Mouse (Mus musculus): ENCODE measurements around the gene Olfr1338. TPM values are rescaled to one million over a fixed set of nuclear protein-coding genes. Genes with fewer than 3 reads are reported as not detected.

Gene Olfr1338
- polyA plus RNA-seq, 1 experiment, result not detected

DNA sequence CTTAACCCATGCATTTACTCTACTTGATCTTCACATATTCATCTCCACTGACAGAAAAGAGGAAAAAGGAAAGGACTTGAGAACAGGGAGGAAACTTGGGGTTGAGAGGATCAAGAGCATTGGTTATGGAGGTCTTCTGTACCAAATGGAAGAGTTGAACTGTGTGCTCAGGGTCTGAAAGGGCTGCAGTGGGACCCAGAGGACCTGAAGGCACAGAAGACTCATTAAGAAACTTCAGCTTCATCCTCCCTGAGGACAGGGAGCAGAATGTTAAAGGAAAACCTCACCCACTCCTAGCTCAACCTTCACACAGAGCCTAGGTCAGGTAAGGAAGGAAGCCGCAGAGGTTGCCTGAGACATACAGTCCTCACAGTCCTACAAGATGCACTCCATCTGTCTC, 26.7 kb downstream of the Olfr1338 start, which contains the start of gene Olfr1339:
Olfr1339 (plus strand) TSS at position 301 of the 400 bp plus-strand sequence.
- Histone ChIP-seq H3K27me3 (ENCODE audit: control insufficient read depth, insufficient read depth, low read length, poor library complexity, severe bottlenecking) (no peaks in the 10 kb centered on the region), H3K9me3 (replicated peaks; ENCODE audit: control insufficient read depth, insufficient read depth, low read length, poor library complexity, severe bottlenecking) (no peaks in the 10 kb centered on the region), H3K4me1 (ENCODE audit: control insufficient read depth, insufficient read depth, low read length) (no peaks in the 10 kb centered on the region), H3K4me3 (ENCODE audit: low read depth, low read length) (no peak within 1 kb of the TSS), H3K9ac (ENCODE audit: low read depth, poor library complexity, severe bottlenecking) (no peak within 1 kb of the TSS), H3K27ac (ENCODE audit: insufficient read depth, low read length) (no peak within 1 kb of the TSS), H3K36me3 (ENCODE audit: control insufficient read depth, insufficient read depth, low read length, poor library complexity, severe bottlenecking) (no peaks in the 10 kb centered on the region)
- no peak for TF ChIP-seq EP300 (IDR thresholded peaks at IDR 0.05; ENCODE audit: insufficient read depth, low read depth, low read length)
- no peak for TF ChIP-seq CTCF (IDR thresholded peaks at IDR 0.05; ENCODE audit: low read depth, low read length)
- no peak for TF ChIP-seq POLR2A (IDR thresholded peaks at IDR 0.05; ENCODE audit: insufficient read depth, low read length)

DNA sequence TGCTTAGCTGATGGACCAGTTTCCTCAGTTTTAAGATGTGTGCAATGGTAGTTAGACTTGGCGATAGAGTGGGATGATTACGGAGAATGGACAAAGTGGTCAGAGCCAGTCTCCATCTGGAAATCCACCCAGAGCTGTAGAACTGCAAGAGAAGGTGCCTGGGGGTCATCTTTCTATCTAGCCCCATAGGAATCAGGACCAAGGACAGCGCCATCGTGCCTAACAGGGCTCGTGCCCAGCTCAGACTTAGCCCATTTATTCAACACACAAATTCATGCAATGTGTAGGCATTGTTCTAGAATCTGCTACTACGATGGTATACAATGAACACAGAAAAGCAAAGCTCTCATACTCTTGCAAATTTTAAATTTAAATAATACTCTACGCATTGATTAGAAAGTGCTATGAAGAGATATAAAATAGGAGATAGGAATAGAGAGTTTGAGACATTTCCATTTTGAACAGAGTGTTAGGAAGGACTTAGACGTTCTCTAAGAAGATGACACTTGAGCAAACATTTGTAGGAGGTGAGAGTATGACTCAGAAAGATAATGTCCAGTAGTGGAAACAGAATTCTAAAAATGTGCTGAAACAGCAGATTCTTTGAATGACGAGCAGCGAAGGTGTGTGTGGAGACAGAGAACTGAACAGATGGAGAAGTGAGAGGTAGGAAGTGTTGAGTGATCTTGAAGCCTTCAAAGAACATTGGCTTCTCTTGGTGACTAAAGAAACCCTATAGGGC, 36.6 kb downstream of the Olfr1338 start:
- H3K27me3 ChIP-seq (ENCODE audit: control insufficient read depth, insufficient read depth, low read length, poor library complexity, severe bottlenecking), result no peaks in the 10 kb centered on the region
- no peak overlapping the region for H3K27ac ChIP-seq (ENCODE audit: insufficient read depth, low read length)
- H3K9me3 ChIP-seq (replicated peaks; ENCODE audit: control insufficient read depth, insufficient read depth, low read length, poor library complexity, severe bottlenecking), result no peaks in the 10 kb centered on the region
- H3K36me3 ChIP-seq (ENCODE audit: control insufficient read depth, insufficient read depth, low read length, poor library complexity, severe bottlenecking), result no peaks in the 10 kb centered on the region
- H3K4me1 ChIP-seq (ENCODE audit: control insufficient read depth, insufficient read depth, low read length), result no peaks in the 10 kb centered on the region
- no peak overlapping the region for H3K4me3 ChIP-seq (ENCODE audit: low read depth, low read length)
- TF ChIP-seq CTCF (IDR thresholded peaks at IDR 0.05; ENCODE audit: low read depth, low read length) (no peak), EP300 (IDR thresholded peaks at IDR 0.05; ENCODE audit: insufficient read depth, low read depth, low read length) (no peak), POLR2A (IDR thresholded peaks at IDR 0.05; ENCODE audit: insufficient read depth, low read length) (no peak)
- H3K9ac ChIP-seq (ENCODE audit: low read depth, poor library complexity, severe bottlenecking), result no peak overlapping the region

DNA sequence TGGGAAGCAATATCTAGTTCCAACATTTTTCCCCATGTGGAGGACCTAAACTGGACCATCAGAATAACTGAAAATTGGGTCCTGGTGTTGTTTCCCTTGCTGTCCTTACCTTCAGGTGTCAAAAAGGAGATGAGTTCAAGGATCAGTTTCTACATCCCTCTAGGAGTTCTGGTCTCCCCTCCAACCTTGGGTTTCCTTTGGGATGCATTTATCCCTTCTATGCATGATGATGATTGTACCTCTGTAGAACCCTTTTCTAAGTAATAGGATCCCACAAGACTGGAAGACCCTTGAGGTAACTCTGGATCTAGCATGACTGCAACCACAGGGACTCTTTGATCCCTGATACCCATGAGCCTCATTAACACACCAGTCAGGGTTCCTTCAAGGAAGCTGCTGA, 38.7 kb downstream of the Olfr1338 start, which contains the start of gene Olfr1340:
Olfr1340 (plus strand) TSS at position 301 of the 400 bp plus-strand sequence.
- Histone ChIP-seq H3K27me3 (ENCODE audit: control insufficient read depth, insufficient read depth, low read length, poor library complexity, severe bottlenecking) (no peaks in the 10 kb centered on the region), H3K9ac (ENCODE audit: low read depth, poor library complexity, severe bottlenecking) (no peak within 1 kb of the TSS), H3K27ac (ENCODE audit: insufficient read depth, low read length) (no peak within 1 kb of the TSS), H3K4me1 (ENCODE audit: control insufficient read depth, insufficient read depth, low read length) (no peaks in the 10 kb centered on the region), H3K4me3 (ENCODE audit: low read depth, low read length) (no peak within 1 kb of the TSS), H3K9me3 (replicated peaks; ENCODE audit: control insufficient read depth, insufficient read depth, low read length, poor library complexity, severe bottlenecking) (no peaks in the 10 kb centered on the region), H3K36me3 (ENCODE audit: control insufficient read depth, insufficient read depth, low read length, poor library complexity, severe bottlenecking) (no peaks in the 10 kb centered on the region)
- TF ChIP-seq EP300 (IDR thresholded peaks at IDR 0.05; ENCODE audit: insufficient read depth, low read depth, low read length) (no peak), POLR2A (IDR thresholded peaks at IDR 0.05; ENCODE audit: insufficient read depth, low read length) (no peak), CTCF (IDR thresholded peaks at IDR 0.05; ENCODE audit: low read depth, low read length) (no peak)

DNA sequence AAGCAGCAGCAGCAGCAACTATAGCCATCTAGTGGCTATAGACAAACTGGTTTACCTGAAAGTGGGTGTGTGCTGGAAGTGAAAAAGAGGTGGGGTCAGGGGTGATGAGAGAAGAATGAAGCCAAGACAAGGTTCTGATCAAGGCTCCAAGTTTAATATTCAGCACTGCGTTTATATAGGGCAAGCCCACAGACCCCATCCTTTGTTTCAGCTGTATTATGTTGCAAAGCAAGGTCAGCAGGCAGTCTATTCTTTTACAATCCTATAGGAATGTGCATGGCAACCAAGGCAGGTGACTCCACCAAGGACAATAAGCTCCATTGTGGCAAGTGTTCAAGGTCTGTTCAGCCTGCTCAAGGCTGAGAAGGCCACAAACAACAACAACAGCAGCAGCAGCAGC, 46.9 kb downstream of the Olfr1338 start:
- Histone ChIP-seq H3K36me3 (ENCODE audit: control insufficient read depth, insufficient read depth, low read length, poor library complexity, severe bottlenecking) (no peaks in the 10 kb centered on the region), H3K4me3 (ENCODE audit: low read depth, low read length) (no peak overlapping the region), H3K9me3 (replicated peaks; ENCODE audit: control insufficient read depth, insufficient read depth, low read length, poor library complexity, severe bottlenecking) (0 out of 2 replicates have a peak, but pooled peaks cover 2% of the 10 kb centered on the region), H3K27ac (ENCODE audit: insufficient read depth, low read length) (peak overlapping the region; percentile 79), H3K27me3 (ENCODE audit: control insufficient read depth, insufficient read depth, low read length, poor library complexity, severe bottlenecking) (no peaks in the 10 kb centered on the region), H3K4me1 (ENCODE audit: control insufficient read depth, insufficient read depth, low read length) (no peaks in the 10 kb centered on the region), H3K9ac (ENCODE audit: low read depth, poor library complexity, severe bottlenecking) (no peak overlapping the region)
- TF ChIP-seq CTCF (IDR thresholded peaks at IDR 0.05; ENCODE audit: low read depth, low read length) (no peak), EP300 (IDR thresholded peaks at IDR 0.05; ENCODE audit: insufficient read depth, low read depth, low read length) (peak; percentile 83), POLR2A (IDR thresholded peaks at IDR 0.05; ENCODE audit: insufficient read depth, low read length) (no peak)

DNA sequence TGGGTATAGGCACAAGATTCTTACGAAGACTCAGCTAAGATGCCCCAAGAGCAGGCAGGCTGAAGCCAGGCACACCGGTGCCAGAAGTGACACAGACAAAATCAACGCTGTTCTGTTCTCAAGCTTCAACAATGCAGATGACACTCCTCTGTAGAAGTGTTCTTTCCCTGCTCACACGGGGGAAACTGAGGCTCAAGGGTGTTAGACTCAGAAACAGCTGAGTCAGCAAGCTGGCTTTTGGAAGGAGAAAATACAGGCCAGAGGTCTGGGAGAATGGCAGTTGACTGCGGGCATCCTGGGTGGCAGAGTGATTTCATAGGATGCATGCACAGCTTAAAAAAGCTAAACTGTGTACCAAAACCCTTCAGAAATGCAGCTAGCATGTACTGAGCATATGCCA, 50.5 kb downstream of the Olfr1338 start:
- Histone ChIP-seq H3K4me3 (ENCODE audit: low read depth, low read length) (no peak overlapping the region), H3K9ac (ENCODE audit: low read depth, poor library complexity, severe bottlenecking) (no peak overlapping the region), H3K4me1 (ENCODE audit: control insufficient read depth, insufficient read depth, low read length) (no peaks in the 10 kb centered on the region), H3K36me3 (ENCODE audit: control insufficient read depth, insufficient read depth, low read length, poor library complexity, severe bottlenecking) (no peaks in the 10 kb centered on the region), H3K27ac (ENCODE audit: insufficient read depth, low read length) (no peak overlapping the region), H3K9me3 (replicated peaks; ENCODE audit: control insufficient read depth, insufficient read depth, low read length, poor library complexity, severe bottlenecking) (0 out of 2 replicates have a peak, but pooled peaks cover 2% of the 10 kb centered on the region), H3K27me3 (ENCODE audit: control insufficient read depth, insufficient read depth, low read length, poor library complexity, severe bottlenecking) (no peaks in the 10 kb centered on the region)
- TF ChIP-seq EP300 (IDR thresholded peaks at IDR 0.05; ENCODE audit: insufficient read depth, low read depth, low read length), result no peak
- TF ChIP-seq POLR2A (IDR thresholded peaks at IDR 0.05; ENCODE audit: insufficient read depth, low read length), result no peak
- no peak for TF ChIP-seq CTCF (IDR thresholded peaks at IDR 0.05; ENCODE audit: low read depth, low read length)

DNA sequence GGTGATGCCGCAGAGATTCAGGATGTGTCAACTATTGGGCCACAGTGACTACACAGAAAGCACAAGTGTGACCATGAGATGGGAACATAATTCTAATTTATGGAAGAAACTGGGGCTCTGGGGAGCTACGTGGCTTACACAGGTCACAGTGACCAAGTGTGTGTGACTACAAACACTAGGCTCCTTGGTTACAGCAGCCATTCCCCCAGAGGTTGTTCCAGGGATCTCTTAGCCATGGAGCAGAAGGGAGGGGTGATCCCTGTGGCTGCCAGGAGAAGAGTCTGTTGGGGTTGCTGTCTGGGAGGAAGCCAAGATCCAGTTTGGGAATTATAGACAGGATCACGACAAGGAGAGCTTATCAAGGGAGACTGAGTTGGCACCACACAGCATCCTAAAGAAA, 55.3 kb downstream of the Olfr1338 start, which contains the start of gene Olfr1341:
Olfr1341 (plus strand) TSS at position 301 of the 400 bp plus-strand sequence.
- no peaks in the 10 kb centered on the region for H3K9me3 ChIP-seq (replicated peaks; ENCODE audit: control insufficient read depth, insufficient read depth, low read length, poor library complexity, severe bottlenecking)
- no peaks in the 10 kb centered on the region for H3K4me1 ChIP-seq (ENCODE audit: control insufficient read depth, insufficient read depth, low read length)
- H3K9ac ChIP-seq (ENCODE audit: low read depth, poor library complexity, severe bottlenecking), result no peak within 1 kb of the TSS
- no peaks in the 10 kb centered on the region for H3K36me3 ChIP-seq (ENCODE audit: control insufficient read depth, insufficient read depth, low read length, poor library complexity, severe bottlenecking)
- no peak within 1 kb of the TSS for H3K27ac ChIP-seq (ENCODE audit: insufficient read depth, low read length)
- no peak within 1 kb of the TSS for H3K4me3 ChIP-seq (ENCODE audit: low read depth, low read length)
- no peak for TF ChIP-seq EP300 (IDR thresholded peaks at IDR 0.05; ENCODE audit: insufficient read depth, low read depth, low read length)
- no peak for TF ChIP-seq CTCF (IDR thresholded peaks at IDR 0.05; ENCODE audit: low read depth, low read length)
- no peak for TF ChIP-seq POLR2A (IDR thresholded peaks at IDR 0.05; ENCODE audit: insufficient read depth, low read length)
- no peaks in the 10 kb centered on the region for H3K27me3 ChIP-seq (ENCODE audit: control insufficient read depth, insufficient read depth, low read length, poor library complexity, severe bottlenecking)

Other genes with a start within 250 kb of the Olfr1338 start
- gene 2610528J11Rik, start 231.7 kb downstream of the Olfr1338 start, polyA plus RNA-seq (2011; ENCODE audit: insufficient read depth, insufficient read length, low read depth, missing spikeins), result 19.5 and 20.0 TPM in 2 replicates
- gene Tmem125, start 214.7 kb downstream of the Olfr1338 start, polyA plus RNA-seq (2011; ENCODE audit: insufficient read depth, insufficient read length, low read depth, missing spikeins), result 9.7 and 11.9 TPM in 2 replicates
- gene Cfap57, start 138.0 kb downstream of the Olfr1338 start, polyA plus RNA-seq (2011; ENCODE audit: insufficient read depth, insufficient read length, low read depth, missing spikeins), result not detected in 2 replicates
- gene Ebna1bp2, start 137.9 kb downstream of the Olfr1338 start, polyA plus RNA-seq (2011; ENCODE audit: insufficient read depth, insufficient read length, low read depth, missing spikeins), result 126 and 137 TPM in 2 replicates
- gene Olfr62, start 99.8 kb downstream of the Olfr1338 start, polyA plus RNA-seq (2011; ENCODE audit: insufficient read depth, insufficient read length, low read depth, missing spikeins), result not detected in 2 replicates
- 0.27 and 0.40 TPM in 2 replicates for gene Olfr1342, start 66.0 kb downstream of the Olfr1338 start, polyA plus RNA-seq (2011; ENCODE audit: insufficient read depth, insufficient read length, low read depth, missing spikeins)
- gene Olfr1341, start 55.2 kb downstream of the Olfr1338 start, polyA plus RNA-seq (2011; ENCODE audit: insufficient read depth, insufficient read length, low read depth, missing spikeins), result not detected in 2 replicates
- gene Olfr1340, start 38.6 kb downstream of the Olfr1338 start, polyA plus RNA-seq (2011; ENCODE audit: insufficient read depth, insufficient read length, low read depth, missing spikeins), result not detected in 2 replicates
- not detected in 2 replicates for gene Olfr1339, start 26.6 kb downstream of the Olfr1338 start, polyA plus RNA-seq (2011; ENCODE audit: insufficient read depth, insufficient read length, low read depth, missing spikeins)
- not detected in 2 replicates for gene Olfr1337, start 23.8 kb upstream of the Olfr1338 start, polyA plus RNA-seq (2011; ENCODE audit: insufficient read depth, insufficient read length, low read depth, missing spikeins)
- gene Olfr1335, start 51.2 kb upstream of the Olfr1338 start, polyA plus RNA-seq (2011; ENCODE audit: insufficient read depth, insufficient read length, low read depth, missing spikeins), result not detected in 2 replicates
- not detected in 2 replicates for gene Olfr1333, start 77.5 kb upstream of the Olfr1338 start, polyA plus RNA-seq (2011; ENCODE audit: insufficient read depth, insufficient read length, low read depth, missing spikeins)
- gene Olfr1331, start 105.9 kb upstream of the Olfr1338 start, polyA plus RNA-seq (2011; ENCODE audit: insufficient read depth, insufficient read length, low read depth, missing spikeins), result not detected in 2 replicates
- gene Olfr1330, start 129.9 kb upstream of the Olfr1338 start, polyA plus RNA-seq (2011; ENCODE audit: insufficient read depth, insufficient read length, low read depth, missing spikeins), result 0.24 TPM in 1 of 2 replicates, not detected in the other
- gene Olfr1329, start 158.7 kb upstream of the Olfr1338 start, polyA plus RNA-seq (2011; ENCODE audit: insufficient read depth, insufficient read length, low read depth, missing spikeins), result not detected in 2 replicates
- gene Olfr1328, start 179.9 kb upstream of the Olfr1338 start, polyA plus RNA-seq (2011; ENCODE audit: insufficient read depth, insufficient read length, low read depth, missing spikeins), result not detected in 2 replicates
- gene Lao1, start 202.8 kb upstream of the Olfr1338 start, polyA plus RNA-seq (2011; ENCODE audit: insufficient read depth, insufficient read length, low read depth, missing spikeins), result not detected in 2 replicates